Mouse (Mus musculus) urinary bladder, adult 18-20 months (tissue): Measurements from ENCODE around the gene 4930544D05Rik.

Experiments used
- DNase-seq, 2 experiments: peaks; one replicate each; pipeline ENCODE4 v3.0.0; 2022; ENCODE audit warnings: low spot score in 2 of 2, mixed read lengths in 2 of 2

The 4930544D05Rik gene

DNA sequence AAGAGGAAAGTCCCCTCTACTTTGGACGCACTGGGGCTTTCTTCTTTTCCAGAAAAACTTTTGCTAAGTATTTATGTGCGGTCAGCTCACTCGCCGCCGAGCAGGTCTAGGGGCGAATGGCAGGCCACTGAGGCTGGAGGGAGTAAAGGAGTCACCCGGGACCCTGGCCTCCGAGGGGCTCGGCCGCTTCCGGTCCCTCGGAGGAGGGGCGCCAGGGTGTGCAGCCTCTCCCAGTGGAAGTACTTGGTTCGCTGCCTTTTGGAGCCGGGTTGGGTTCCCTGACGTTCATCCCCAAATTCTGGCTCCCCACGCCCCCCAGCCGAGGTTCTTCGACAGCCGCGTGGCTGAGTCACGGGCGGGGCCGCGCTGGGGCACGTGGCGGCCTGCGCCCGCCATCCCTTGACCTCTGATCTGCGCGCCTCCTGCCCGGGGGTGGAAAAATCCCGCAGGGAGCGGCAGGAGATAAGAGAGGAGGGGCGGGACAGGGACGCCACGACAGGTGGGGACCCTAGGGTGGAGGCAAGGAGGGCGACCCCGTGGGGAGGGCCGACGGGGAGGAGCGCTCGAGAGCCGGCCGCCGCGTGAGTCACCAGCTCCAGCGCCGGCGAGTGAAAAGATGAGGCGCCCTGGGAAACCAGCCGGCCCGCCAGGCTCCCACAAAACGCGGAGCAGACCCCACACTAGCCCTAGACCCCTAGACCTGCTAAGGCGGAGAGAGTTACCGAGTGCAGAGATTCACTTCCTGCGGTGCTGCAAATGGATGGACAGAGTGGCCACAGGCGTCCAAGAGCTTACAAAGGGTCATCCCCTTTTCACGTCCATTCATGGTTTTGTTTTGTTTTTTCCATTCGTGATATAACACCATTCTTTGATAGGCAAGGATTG is 40.2 kb downstream of the 4930544D05Rik start:
- DNase-seq = peak; percentile 70 to 78

DNA sequence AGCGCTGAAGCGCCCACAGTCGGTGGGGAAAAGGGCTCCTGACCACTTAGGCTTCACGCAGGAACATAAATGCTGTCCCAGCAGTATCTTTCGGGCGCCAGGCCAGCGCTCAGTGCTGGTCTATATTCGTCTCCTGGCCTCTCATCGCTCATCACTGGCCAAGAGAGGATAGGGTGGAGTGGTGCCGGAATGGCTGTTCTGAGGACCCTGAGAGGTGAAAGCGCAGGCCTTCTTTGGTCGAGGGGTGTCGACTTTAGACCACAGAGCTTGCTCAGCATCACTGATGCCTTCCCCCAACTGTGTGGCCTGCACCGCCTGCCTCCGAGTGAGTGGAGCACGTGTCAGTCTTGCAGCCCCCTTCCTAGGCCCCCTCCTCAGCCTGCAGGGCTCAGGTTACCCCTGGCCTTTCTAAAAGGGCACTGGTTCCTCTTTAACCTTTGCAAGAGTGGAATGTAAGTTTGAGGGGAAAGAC is 40.8 kb downstream of the 4930544D05Rik start:
- no peak for DNase-seq

DNA sequence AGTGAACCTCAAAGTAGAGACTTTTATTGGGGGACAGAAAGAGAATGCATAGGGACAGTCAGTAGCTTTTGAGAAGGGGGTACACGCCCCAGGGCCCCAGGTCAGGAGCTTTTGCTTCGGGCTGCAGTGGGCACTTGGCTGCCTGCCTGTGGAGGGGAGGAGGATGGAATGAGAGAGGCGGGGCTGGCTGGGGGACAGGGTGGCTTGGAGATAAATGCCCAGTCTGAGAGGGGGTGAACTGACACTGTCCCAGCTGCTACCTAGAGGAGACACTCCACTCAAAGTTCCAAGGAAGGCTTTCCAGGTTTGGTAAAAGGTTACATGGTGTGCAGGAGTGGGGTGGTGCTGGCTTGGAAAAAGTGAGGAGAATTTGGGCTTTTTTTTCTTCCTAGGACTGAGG is 41.3 kb downstream of the 4930544D05Rik start, which contains the start of gene Eno3:
Gene Eno3, plus strand, starts transcription at position 239 of the 400 bp plus-strand sequence.
- no peak for DNase-seq

DNA sequence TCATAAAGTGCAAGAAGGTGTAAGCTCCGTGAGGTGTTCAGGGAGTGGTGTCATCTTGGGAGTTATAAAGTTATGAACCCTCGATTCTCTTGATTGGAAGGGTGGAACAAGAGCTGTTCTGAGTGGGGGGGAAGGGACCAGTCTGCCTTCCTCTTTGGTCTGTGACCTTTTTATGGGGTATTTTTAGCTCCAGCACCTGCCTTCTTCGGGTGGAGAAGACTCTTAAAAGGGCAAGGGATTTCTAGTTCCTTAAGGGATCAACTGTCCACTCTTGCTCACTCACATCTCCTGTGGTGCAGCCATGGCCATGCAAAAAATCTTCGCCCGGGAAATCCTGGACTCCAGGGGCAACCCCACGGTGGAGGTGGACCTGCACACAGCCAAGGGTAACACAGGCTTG is 41.9 kb downstream of the 4930544D05Rik start:
- no peak for DNase-seq

DNA sequence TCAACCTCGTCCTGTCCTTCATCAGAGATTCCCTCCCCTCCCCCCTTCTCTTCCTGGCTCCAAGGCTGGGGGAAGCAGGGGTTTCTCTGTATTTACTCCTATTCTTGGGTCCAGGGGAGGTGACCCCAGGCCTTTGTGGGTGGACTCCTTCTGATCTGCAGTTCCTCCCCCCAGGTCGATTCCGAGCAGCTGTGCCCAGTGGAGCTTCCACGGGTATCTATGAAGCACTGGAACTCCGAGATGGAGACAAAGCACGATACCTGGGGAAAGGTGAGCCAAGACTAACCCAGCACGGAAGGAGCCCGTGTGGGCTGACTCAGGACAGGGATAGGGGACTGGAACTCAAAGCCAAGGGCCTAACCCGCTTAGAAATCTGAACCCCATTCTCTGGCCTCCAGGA is 42.3 kb downstream of the 4930544D05Rik start:
- no peak for DNase-seq

DNA sequence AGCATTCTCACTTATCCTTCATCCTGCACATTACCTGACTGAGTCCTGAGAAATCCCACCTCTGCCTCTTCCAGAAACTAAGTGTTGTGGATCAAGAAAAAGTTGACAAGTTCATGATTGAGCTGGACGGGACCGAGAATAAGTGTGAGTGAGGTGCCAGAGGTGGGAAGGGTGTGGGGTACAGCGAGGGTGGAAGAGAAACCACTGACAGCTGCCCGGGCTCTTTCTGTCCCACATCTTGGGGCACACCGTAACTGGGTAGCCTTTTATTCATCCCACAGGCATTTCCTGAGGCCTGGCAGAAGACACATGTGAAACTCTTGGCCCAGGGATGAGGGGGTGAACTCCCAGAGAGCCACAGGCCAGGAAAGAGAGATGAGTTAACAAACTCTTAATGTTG is 42.9 kb downstream of the 4930544D05Rik start:
- DNase-seq = no peak

DNA sequence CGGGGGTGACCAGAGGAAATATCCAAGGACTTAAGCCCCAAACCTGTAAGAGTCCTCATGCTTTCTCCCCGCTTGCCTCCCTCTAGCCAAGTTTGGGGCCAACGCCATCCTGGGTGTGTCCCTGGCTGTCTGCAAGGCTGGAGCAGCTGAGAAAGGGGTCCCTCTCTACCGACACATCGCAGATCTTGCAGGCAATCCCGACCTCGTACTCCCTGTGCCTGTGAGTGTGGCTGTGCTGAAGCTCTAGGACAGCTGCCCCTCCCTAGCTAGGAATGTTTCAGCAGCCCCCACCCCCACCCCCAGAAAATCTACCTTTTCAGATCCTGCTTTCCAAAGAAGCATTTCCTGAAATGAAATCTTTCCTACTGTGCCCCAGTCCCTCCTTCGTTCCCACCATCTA is 43.3 kb downstream of the 4930544D05Rik start:
- no peak for DNase-seq

DNA sequence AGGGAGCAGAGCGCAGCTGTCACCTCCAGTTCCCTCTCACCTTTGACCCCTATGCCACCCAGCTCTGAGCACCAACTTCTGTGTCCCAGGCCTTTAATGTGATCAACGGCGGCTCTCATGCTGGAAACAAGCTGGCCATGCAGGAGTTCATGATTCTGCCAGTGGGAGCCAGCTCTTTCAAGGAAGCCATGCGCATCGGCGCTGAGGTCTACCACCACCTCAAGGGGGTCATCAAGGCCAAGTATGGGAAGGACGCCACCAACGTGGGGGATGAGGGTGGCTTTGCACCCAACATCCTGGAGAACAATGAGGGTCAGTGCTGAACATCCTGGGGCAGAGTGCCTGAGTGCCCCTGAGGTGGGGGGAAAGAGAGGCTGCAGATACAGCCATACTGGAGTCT is 44.9 kb downstream of the 4930544D05Rik start:
- DNase-seq = no peak

DNA sequence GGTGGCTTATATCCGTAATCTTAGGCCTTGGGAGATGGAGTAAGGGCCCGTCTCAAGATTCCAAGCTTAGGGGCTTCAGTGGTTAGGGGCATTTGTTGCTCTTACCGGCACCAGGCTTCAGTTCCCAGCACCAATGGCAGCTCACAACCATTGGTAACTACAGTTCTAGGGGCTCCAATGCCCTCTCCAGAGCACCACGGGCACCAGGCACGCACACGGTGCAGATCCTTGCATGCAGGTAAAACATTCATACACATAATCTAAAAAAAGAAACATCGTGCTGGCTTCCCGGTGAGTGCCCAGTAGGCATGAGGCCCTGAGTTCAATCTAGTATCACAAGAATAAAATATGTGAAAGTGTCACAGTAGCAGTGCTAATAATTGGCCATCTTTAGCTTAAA is 47.5 kb downstream of the 4930544D05Rik start:
- DNase-seq = no peak

DNA sequence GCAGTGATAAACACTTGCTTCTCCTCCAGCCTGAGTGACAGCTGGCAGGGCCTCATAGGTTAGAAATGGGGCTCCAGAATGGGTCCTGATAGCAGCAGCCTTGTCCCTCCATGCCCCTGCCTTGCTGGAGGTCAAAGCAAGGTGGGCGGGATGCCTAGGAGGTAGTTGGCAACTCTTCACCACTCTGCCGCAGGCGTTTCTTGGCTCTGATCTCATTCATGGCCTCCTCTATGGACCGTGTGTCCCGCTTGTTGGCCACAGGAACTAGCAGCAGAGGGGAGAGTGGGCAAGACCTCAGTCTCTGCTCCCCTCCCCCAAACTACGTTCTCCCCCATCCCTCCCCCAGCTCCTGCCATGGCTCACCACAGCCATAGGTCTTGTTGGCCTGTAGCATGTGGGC is 48.3 kb downstream of the 4930544D05Rik start:
- DNase-seq = no peak

DNA sequence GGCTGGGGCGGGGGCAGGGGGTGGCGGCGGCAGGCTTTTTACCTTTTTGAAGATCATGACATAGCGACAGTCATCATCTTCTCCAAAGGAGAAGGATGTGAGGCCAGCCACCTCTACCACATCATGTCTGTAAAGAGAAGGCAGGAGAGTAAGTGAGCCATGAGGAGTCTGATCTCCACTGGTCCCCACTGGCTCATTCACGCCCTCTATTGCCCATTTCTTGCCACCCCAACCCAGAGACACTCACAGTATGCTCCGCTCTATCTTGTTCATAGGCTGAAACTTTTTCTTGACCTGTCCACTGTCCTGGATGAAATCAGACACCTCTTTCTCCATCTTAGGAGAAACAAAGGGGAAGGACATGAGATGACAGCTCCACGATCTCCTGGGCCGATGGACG is 49.1 kb downstream of the 4930544D05Rik start:
- no peak for DNase-seq
